Mouse (Mus musculus) embryonic facial prominence, embryonic 12.5 days (tissue): Measurements from ENCODE around the gene Nkain1. TPM values are rescaled to one million over a fixed set of nuclear protein-coding genes. Genes with fewer than 3 reads are reported as not detected.

ENCODE experiments used
- ATAC-seq: fragments of 200-750 bp; cut with Nextera tagmentation; 2 replicates; pipeline ENCODE4 v1.8.0; 2017; ENCODE audit not compliant: insufficient number of reproducible peaks, insufficient read depth, low FRiP score, low TSS enrichment
- H3K27ac ChIP-seq: fragments of 300-500 bp; sonication (generic); 2 replicates; pipeline ENCODE4 v1.5.1; 2016; ENCODE audit warnings: mild to moderate bottlenecking
- H3K27me3 ChIP-seq: fragments of 300-500 bp; sonication (generic); 2 replicates; pipeline ENCODE4 v1.6.1; 2016; ENCODE audit warnings: mild to moderate bottlenecking, moderate library complexity
- H3K36me3 ChIP-seq: fragments of 300-500 bp; sonication (generic); 2 replicates; pipeline ENCODE4 v1.6.1; 2016; ENCODE audit warnings: mild to moderate bottlenecking
- H3K4me1 ChIP-seq: fragments of 300-500 bp; sonication (generic); 2 replicates; pipeline ENCODE4 v1.6.1; 2016
- H3K4me2 ChIP-seq: fragments of 300-500 bp; sonication (generic); replicated peaks from 2 replicates; pipeline ENCODE4 v1.6.1; 2016; ENCODE audit warnings: mild to moderate bottlenecking, moderate library complexity
- H3K4me3 ChIP-seq: fragments of 300-500 bp; sonication (generic); 2 replicates; pipeline ENCODE4 v1.5.1; 2016; ENCODE audit warnings: mild to moderate bottlenecking
- H3K9ac ChIP-seq: fragments of 300-500 bp; sonication (generic); 2 replicates; pipeline ENCODE4 v1.6.1; 2016; ENCODE audit warnings: mild to moderate bottlenecking, moderate library complexity
- H3K9me3 ChIP-seq: fragments of 300-500 bp; sonication (generic); 2 replicates; pipeline ENCODE4 v1.6.1; 2016; ENCODE audit warnings: mild to moderate bottlenecking, moderate library complexity
- WGBS: fragments of 180-500 bp; shearing (Covaris S2); methylation state at CpG from one replicate; pipeline ENCODE4 v1.1.7; 2016; 5-methylcytosine and 5-hydroxymethylcytosine counted together
- polyA plus RNA-seq: library from polyadenylated mRNA; unstranded; fragments of >200 nt; fragmentation: Nextera tagmentation; extraction: Ambion mirVana; gene quantifications from 2 replicates; pipeline ENCODE4 v1.2.1, GENCODE M21; 2016

Nkain1 gene
- polyA plus RNA-seq, 1 experiment from 2014 or later, result 4.4 TPM

GRCm38 (mm10) chr4:130549189-130549588, 24.8 kb downstream of the Nkain1 start:
- no peak overlapping the region for H3K4me2 ChIP-seq
- ATAC-seq, result no peak
- H3K9me3 ChIP-seq, result no peaks in the 10 kb centered on the region
- H3K9ac ChIP-seq, result no peak overlapping the region
- WGBS, result 85% methylated on average over 8 of the region's 8 CpGs
- H3K27ac ChIP-seq, result no peak overlapping the region
- H3K4me3 ChIP-seq, result no peak overlapping the region
- H3K27me3 ChIP-seq, result no peaks in the 10 kb centered on the region
- H3K4me1 ChIP-seq, result peaks cover 34% of the 10 kb centered on the region
- no peaks in the 10 kb centered on the region for H3K36me3 ChIP-seq

GRCm38 (mm10) chr4:130546798-130547562, 27.0 kb downstream of the Nkain1 start:
- Histone ChIP-seq H3K4me2 (no peak overlapping the region), H3K9me3 (no peaks in the 10 kb centered on the region), H3K4me3 (no peak overlapping the region), H3K27ac (0 out of 2 replicates have a peak overlapping the region, but pooled peaks have one; percentile 4), H3K36me3 (no peaks in the 10 kb centered on the region), H3K27me3 (no peaks in the 10 kb centered on the region), H3K4me1 (peaks cover 29% of the 10 kb centered on the region), H3K9ac (no peak overlapping the region)
- 24% methylated on average over 13 of the region's 13 CpGs for WGBS
- ATAC-seq, result peak; percentile 52

- Histone ChIP-seq H3K36me3 (no peaks in the 10 kb centered on the region), H3K9me3 (no peaks in the 10 kb centered on the region), H3K4me2 (no peak overlapping the region), H3K9ac (no peak overlapping the region), H3K4me1 (peaks cover 28% of the 10 kb centered on the region), H3K4me3 (no peak overlapping the region), H3K27me3 (no peaks in the 10 kb centered on the region), H3K27ac (no peak overlapping the region)
- 32% methylated on average over 9 of the region's 9 CpGs for WGBS
- ATAC-seq, result 0 out of 2 replicates have a peak, but pooled peaks have one; percentile 49
Observed at GRCm38 (mm10) chr4:130544392-130544791, 29.6 kb downstream of the Nkain1 start.

- Histone ChIP-seq H3K9ac (no peak overlapping the region), H3K27me3 (no peaks in the 10 kb centered on the region), H3K27ac (no peak overlapping the region), H3K9me3 (no peaks in the 10 kb centered on the region), H3K4me1 (peaks cover 25% of the 10 kb centered on the region), H3K4me3 (no peak overlapping the region), H3K36me3 (no peaks in the 10 kb centered on the region), H3K4me2 (no peak overlapping the region)
- WGBS, result 76% methylated on average over 4 of the region's 4 CpGs
- no peak for ATAC-seq
Observed at GRCm38 (mm10) chr4:130543121-130543520, 30.9 kb downstream of the Nkain1 start.

- Histone ChIP-seq H3K4me3 (no peak overlapping the region), H3K9me3 (0 out of 2 replicates have a peak, but pooled peaks cover under 1% of the 10 kb centered on the region), H3K4me2 (no peak overlapping the region), H3K4me1 (peaks cover 15% of the 10 kb centered on the region; the same call in 1 of the 2 replicates), H3K9ac (no peak overlapping the region), H3K36me3 (peaks cover 3% of the 10 kb centered on the region), H3K27ac (no peak overlapping the region), H3K27me3 (no peaks in the 10 kb centered on the region)
- WGBS, result 89% methylated on average over 4 of the region's 4 CpGs
- ATAC-seq, result no peak
Observed at GRCm38 (mm10) chr4:130540831-130541230, 33.1 kb downstream of the Nkain1 start.

GRCm38 (mm10) chr4:130539706-130540105, 34.3 kb downstream of the Nkain1 start:
- no peak overlapping the region for H3K27ac ChIP-seq
- no peak overlapping the region for H3K4me3 ChIP-seq
- no peak for ATAC-seq
- 91% methylated on average over 7 of the region's 7 CpGs for WGBS
- no peak overlapping the region for H3K9ac ChIP-seq
- no peaks in the 10 kb centered on the region for H3K27me3 ChIP-seq
- H3K4me2 ChIP-seq, result no peak overlapping the region
- 0 out of 2 replicates have a peak, but pooled peaks cover 3% of the 10 kb centered on the region for H3K9me3 ChIP-seq
- H3K36me3 ChIP-seq, result peaks cover 9% of the 10 kb centered on the region
- H3K4me1 ChIP-seq, result peaks cover 13% of the 10 kb centered on the region; the same call in 1 of the 2 replicates

- H3K27me3 ChIP-seq, result no peaks in the 10 kb centered on the region
- no peak overlapping the region for H3K4me3 ChIP-seq
- no peak overlapping the region for H3K27ac ChIP-seq
- 88% methylated on average over 8 of the region's 8 CpGs for WGBS
- no peak for ATAC-seq
- H3K9ac ChIP-seq, result no peak overlapping the region
- peaks cover 6% of the 10 kb centered on the region; the same call in 1 of the 2 replicates for H3K4me1 ChIP-seq
- H3K9me3 ChIP-seq, result 0 out of 2 replicates have a peak, but pooled peaks cover 3% of the 10 kb centered on the region
- H3K36me3 ChIP-seq, result peaks cover 9% of the 10 kb centered on the region
- H3K4me2 ChIP-seq, result no peak overlapping the region
Observed at GRCm38 (mm10) chr4:130539053-130539452, 34.9 kb downstream of the Nkain1 start.

- Histone ChIP-seq H3K36me3 (peaks cover 9% of the 10 kb centered on the region), H3K4me2 (no peak overlapping the region), H3K9me3 (0 out of 2 replicates have a peak, but pooled peaks cover 3% of the 10 kb centered on the region), H3K27me3 (no peaks in the 10 kb centered on the region), H3K4me1 (no peaks in the 10 kb centered on the region), H3K4me3 (no peak overlapping the region), H3K9ac (no peak overlapping the region), H3K27ac (no peak overlapping the region)
- WGBS, result 97% methylated on average over 7 of the region's 7 CpGs
- no peak for ATAC-seq
Observed at GRCm38 (mm10) chr4:130537371-130537770, 36.6 kb downstream of the Nkain1 start.

- Histone ChIP-seq H3K4me1 (peaks cover 3% of the 10 kb centered on the region; the same call in 1 of the 2 replicates), H3K27me3 (no peaks in the 10 kb centered on the region), H3K36me3 (peaks cover 12% of the 10 kb centered on the region), H3K4me3 (no peak overlapping the region), H3K9ac (no peak overlapping the region), H3K4me2 (no peak overlapping the region), H3K27ac (no peak overlapping the region), H3K9me3 (0 out of 2 replicates have a peak, but pooled peaks cover 3% of the 10 kb centered on the region)
- WGBS, result 79% methylated on average over 1 of the region's 1 CpGs
- ATAC-seq, result no peak
Observed at GRCm38 (mm10) chr4:130535789-130536188, 38.2 kb downstream of the Nkain1 start.

- WGBS, result 42% methylated on average over 4 of the region's 4 CpGs
- no peak overlapping the region for H3K4me2 ChIP-seq
- H3K9me3 ChIP-seq, result 0 out of 2 replicates have a peak, but pooled peaks cover 3% of the 10 kb centered on the region
- no peaks in the 10 kb centered on the region for H3K27me3 ChIP-seq
- H3K9ac ChIP-seq, result no peak overlapping the region
- no peak for ATAC-seq
- H3K27ac ChIP-seq, result no peak overlapping the region
- H3K4me1 ChIP-seq, result peaks cover 3% of the 10 kb centered on the region; the same call in 1 of the 2 replicates
- H3K4me3 ChIP-seq, result no peak overlapping the region
- H3K36me3 ChIP-seq, result peaks cover 24% of the 10 kb centered on the region
Observed at GRCm38 (mm10) chr4:130533975-130534374, 40.0 kb downstream of the Nkain1 start.

- Histone ChIP-seq H3K36me3 (peaks cover 24% of the 10 kb centered on the region), H3K9me3 (0 out of 2 replicates have a peak, but pooled peaks cover 3% of the 10 kb centered on the region), H3K9ac (no peak overlapping the region), H3K27ac (no peak overlapping the region), H3K4me2 (0 out of 2 replicates have a peak overlapping the region, but pooled peaks have one; percentile 26), H3K27me3 (no peaks in the 10 kb centered on the region), H3K4me3 (no peak overlapping the region), H3K4me1 (peaks cover 3% of the 10 kb centered on the region; the same call in 1 of the 2 replicates)
- no peak for ATAC-seq
- 58% methylated on average over 6 of the region's 6 CpGs for WGBS
Observed at GRCm38 (mm10) chr4:130532347-130532746, 41.6 kb downstream of the Nkain1 start.
